Mouse (Mus musculus): ENCODE data around the gene Igbp1b.

GRCm38 (mm10) chr6:138639351-138639750 lies 19.0 kb downstream of the Igbp1b start:
- TF ChIP-seq CTCF (IDR thresholded peaks at IDR 0.05; ENCODE audit: low read depth, low read length) (no peak), TAL1 (conservative IDR thresholded peaks at IDR 0.05; ENCODE audit: low read depth, low read length) (no peak), GATA1 (IDR thresholded peaks at IDR 0.05; ENCODE audit: borderline replicate concordance, low read length) (no peak)

All from G1E (cell line).